Mouse (Mus musculus): ENCODE results near the gene Sez6l. TPM values are rescaled to one million over a fixed set of nuclear protein-coding genes. Genes with fewer than 3 reads are reported as not detected.

Gene Sez6l
- total and polyA plus RNA-seq, 2 experiments from 2014 or later: 48.4 to 73.8 TPM

- Histone ChIP-seq H3K4me2 (ENCODE audit: low read depth) (no peak overlapping the region), H3K9ac (no peak overlapping the region), H3K4me3 (ENCODE audit: low read depth, low read length) (no peak overlapping the region), H3K27ac (ENCODE audit: low read depth, low read length) (no peak overlapping the region), H3K36me3 (ENCODE audit: insufficient read depth) (no peaks in the 10 kb centered on the region), H3K27me3 (ENCODE audit: insufficient read depth, low read length) (no peaks in the 10 kb centered on the region), H3K4me1 (ENCODE audit: insufficient read depth) (peaks cover 18% of the 10 kb centered on the region), H3K9me3 (ENCODE audit: low read length) (no peaks in the 10 kb centered on the region)
- 62% methylated on average over 3 of the region's 3 CpGs for WGBS
- DNase-seq (no peak), ATAC-seq (no peak)
- TF ChIP-seq CTCF (IDR thresholded peaks at IDR 0.05; ENCODE audit: low read depth): no peak
Measured at GRCm38 (mm10) chr5:112525980-112526379, 51.0 kb downstream of the Sez6l start.

- Histone ChIP-seq H3K27ac (ENCODE audit: low read depth, low read length) (no peak overlapping the region), H3K9me3 (ENCODE audit: low read length) (no peaks in the 10 kb centered on the region), H3K36me3 (ENCODE audit: insufficient read depth) (no peaks in the 10 kb centered on the region), H3K4me1 (ENCODE audit: insufficient read depth) (peaks cover 24% of the 10 kb centered on the region), H3K4me3 (ENCODE audit: low read depth, low read length) (no peak overlapping the region), H3K27me3 (ENCODE audit: insufficient read depth, low read length) (no peaks in the 10 kb centered on the region), H3K4me2 (ENCODE audit: low read depth) (no peak overlapping the region), H3K9ac (no peak overlapping the region)
- ATAC-seq: no peak
- WGBS: 70% methylated on average over 5 of the region's 5 CpGs
- no peak for TF ChIP-seq CTCF (IDR thresholded peaks at IDR 0.05; ENCODE audit: low read depth)
- no peak for DNase-seq
Measured at GRCm38 (mm10) chr5:112525271-112525670, 51.7 kb downstream of the Sez6l start.

- no peak overlapping the region for H3K9ac ChIP-seq
- no peaks in the 10 kb centered on the region for H3K27me3 ChIP-seq (ENCODE audit: insufficient read depth, low read length)
- no peak for ATAC-seq
- WGBS: 98% methylated on average over 2 of the region's 2 CpGs
- no peaks in the 10 kb centered on the region for H3K36me3 ChIP-seq (ENCODE audit: insufficient read depth)
- DNase-seq: no peak
- no peak overlapping the region for H3K27ac ChIP-seq (ENCODE audit: low read depth, low read length)
- H3K4me1 ChIP-seq (ENCODE audit: insufficient read depth): peaks cover 31% of the 10 kb centered on the region
- no peak overlapping the region for H3K4me3 ChIP-seq (ENCODE audit: low read depth, low read length)
- H3K9me3 ChIP-seq (ENCODE audit: low read length): no peaks in the 10 kb centered on the region
- no peak overlapping the region for H3K4me2 ChIP-seq (ENCODE audit: low read depth)
- no peak for TF ChIP-seq CTCF (IDR thresholded peaks at IDR 0.05; ENCODE audit: low read depth)
Measured at GRCm38 (mm10) chr5:112523796-112524195, 53.2 kb downstream of the Sez6l start.

GRCm38 (mm10) chr5:112523331-112523730 lies 53.7 kb downstream of the Sez6l start:
- no peak for DNase-seq
- no peak for TF ChIP-seq CTCF (IDR thresholded peaks at IDR 0.05; ENCODE audit: low read depth)
- no peak for ATAC-seq
- no peak overlapping the region for H3K4me3 ChIP-seq (ENCODE audit: low read depth, low read length)
- peaks cover 31% of the 10 kb centered on the region for H3K4me1 ChIP-seq (ENCODE audit: insufficient read depth)
- WGBS: 88% methylated on average over 4 of the region's 4 CpGs
- H3K9me3 ChIP-seq (ENCODE audit: low read length): no peaks in the 10 kb centered on the region
- no peaks in the 10 kb centered on the region for H3K36me3 ChIP-seq (ENCODE audit: insufficient read depth)
- H3K9ac ChIP-seq: no peak overlapping the region
- no peak overlapping the region for H3K27ac ChIP-seq (ENCODE audit: low read depth, low read length)
- H3K27me3 ChIP-seq (ENCODE audit: insufficient read depth, low read length): no peaks in the 10 kb centered on the region
- H3K4me2 ChIP-seq (ENCODE audit: low read depth): no peak overlapping the region

- Histone ChIP-seq H3K4me1 (ENCODE audit: insufficient read depth) (peaks cover 29% of the 10 kb centered on the region), H3K9ac (no peak overlapping the region), H3K36me3 (ENCODE audit: insufficient read depth) (no peaks in the 10 kb centered on the region), H3K4me2 (ENCODE audit: low read depth) (no peak overlapping the region), H3K27ac (ENCODE audit: low read depth, low read length) (no peak overlapping the region), H3K4me3 (ENCODE audit: low read depth, low read length) (no peak overlapping the region), H3K27me3 (ENCODE audit: insufficient read depth, low read length) (no peaks in the 10 kb centered on the region), H3K9me3 (ENCODE audit: low read length) (no peaks in the 10 kb centered on the region)
- ATAC-seq (no peak), DNase-seq (no peak)
- no peak for TF ChIP-seq CTCF (IDR thresholded peaks at IDR 0.05; ENCODE audit: low read depth)
- 14% methylated on average over 19 of the region's 19 CpGs for WGBS
Measured at GRCm38 (mm10) chr5:112521703-112522527, 55.1 kb downstream of the Sez6l start.

GRCm38 (mm10) chr5:112520826-112521702 lies 55.9 kb downstream of the Sez6l start:
- Histone ChIP-seq H3K9ac (no peak overlapping the region), H3K36me3 (ENCODE audit: insufficient read depth) (no peaks in the 10 kb centered on the region), H3K27me3 (ENCODE audit: insufficient read depth, low read length) (no peaks in the 10 kb centered on the region), H3K4me1 (ENCODE audit: insufficient read depth) (peaks cover 23% of the 10 kb centered on the region), H3K4me3 (ENCODE audit: low read depth, low read length) (no peak overlapping the region), H3K4me2 (ENCODE audit: low read depth) (no peak overlapping the region), H3K9me3 (ENCODE audit: low read length) (no peaks in the 10 kb centered on the region), H3K27ac (ENCODE audit: low read depth, low read length) (peak overlapping the region; percentile 59; the same call in 1 of the 2 replicates)
- TF ChIP-seq CTCF (IDR thresholded peaks at IDR 0.05; ENCODE audit: low read depth): no peak
- ATAC-seq (peak; percentile 74), DNase-seq (peak; percentile 53)
- 8% methylated on average over 8 of the region's 8 CpGs for whole genome bisulfite sequencing

GRCm38 (mm10) chr5:112518773-112519172 lies 58.2 kb downstream of the Sez6l start:
- H3K9ac ChIP-seq: no peak overlapping the region
- H3K4me2 ChIP-seq (ENCODE audit: low read depth): no peak overlapping the region
- DNase-seq (no peak), ATAC-seq (no peak)
- H3K27me3 ChIP-seq (ENCODE audit: insufficient read depth, low read length): no peaks in the 10 kb centered on the region
- H3K4me3 ChIP-seq (ENCODE audit: low read depth, low read length): no peak overlapping the region
- H3K36me3 ChIP-seq (ENCODE audit: insufficient read depth): no peaks in the 10 kb centered on the region
- H3K27ac ChIP-seq (ENCODE audit: low read depth, low read length): no peak overlapping the region
- no peak for TF ChIP-seq CTCF (IDR thresholded peaks at IDR 0.05; ENCODE audit: low read depth)
- 52% methylated on average over 2 of the region's 2 CpGs for WGBS
- H3K4me1 ChIP-seq (ENCODE audit: insufficient read depth): peaks cover 26% of the 10 kb centered on the region
- H3K9me3 ChIP-seq (ENCODE audit: low read length): no peaks in the 10 kb centered on the region

Measured in forebrain, postnatal 0 days (tissue).